Mouse (Mus musculus): ENCODE measurements around the gene Gria3.

DNA sequence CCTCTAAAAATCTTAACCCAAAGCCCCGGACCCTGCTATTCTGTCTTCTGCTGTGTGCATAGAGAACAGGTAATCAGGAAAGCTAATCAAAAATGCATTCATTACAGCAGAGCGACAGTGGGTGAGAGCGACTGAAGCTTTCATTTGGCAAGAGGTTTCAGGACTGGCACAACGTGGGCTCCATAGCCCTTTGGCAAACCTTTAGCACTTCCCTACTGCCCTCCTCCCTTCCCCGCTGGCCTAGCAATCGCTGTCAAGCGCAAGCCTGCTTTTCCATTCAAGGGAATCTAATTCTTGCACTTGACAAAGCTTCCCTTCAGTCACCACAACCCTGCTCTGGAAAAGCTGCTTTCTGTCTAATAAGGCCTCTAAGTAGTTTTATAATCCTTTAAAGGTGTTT is 13.6 kb upstream of the Gria3 start:
- no peak for TF ChIP-seq CTCF (IDR thresholded peaks at IDR 0.05)
- TF ChIP-seq POLR2A (IDR thresholded peaks at IDR 0.05; ENCODE audit: insufficient read depth, low read depth, low read length) = no peak
- TF ChIP-seq EP300 (IDR thresholded peaks at IDR 0.05; ENCODE audit: insufficient read depth, low read depth, low read length) = no peak
